Mouse (Mus musculus) liver, embryonic 11.5 days (tissue): ENCODE data around the gene Akt1. TPM values are rescaled to one million over a fixed set of nuclear protein-coding genes. Genes with fewer than 3 reads are reported as not detected.

ENCODE experiments used
- ATAC-seq: fragments of 200-750 bp; cut with Nextera tagmentation; replicated peaks from 2 replicates; pipeline ENCODE4 v1.8.0; 2017; ENCODE audit warnings: moderate number of reproducible peaks, mild to moderate bottlenecking, moderate TSS enrichment, moderate library complexity; ENCODE audit not compliant: low FRiP score
- DNase-seq: peaks from one replicate; pipeline ENCODE4 v3.0.0-alpha.2; 2017; ENCODE audit warnings: low spot score
- H3K27ac ChIP-seq: fragments of 300-500 bp; sonication (generic); 2 replicates; pipeline ENCODE4 v1.5.1; 2014; ENCODE audit warnings: mild to moderate bottlenecking, low read depth, low read length, control low read depth
- H3K27me3 ChIP-seq: fragments of 300-500 bp; sonication (generic); replicated peaks from 2 replicates; pipeline ENCODE4 v1.6.1; 2014; ENCODE audit warnings: low read length, mixed read lengths; ENCODE audit not compliant: control insufficient read depth, insufficient read depth
- H3K36me3 ChIP-seq: fragments of 300-500 bp; sonication (generic); 2 replicates; pipeline ENCODE4 v1.6.1; 2014; ENCODE audit warnings: mild to moderate bottlenecking, low read length, moderate library complexity, mixed read lengths; ENCODE audit not compliant: control insufficient read depth, insufficient read depth
- H3K4me1 ChIP-seq: fragments of 300-500 bp; sonication (generic); replicated peaks from 2 replicates; pipeline ENCODE4 v1.6.1; 2014; ENCODE audit warnings: low read length, mixed read lengths; ENCODE audit not compliant: control insufficient read depth, insufficient read depth
- H3K4me2 ChIP-seq: fragments of 300-500 bp; sonication (generic); 2 replicates; pipeline ENCODE4 v1.6.1; 2014; ENCODE audit warnings: mild to moderate bottlenecking, control low read depth, moderate library complexity
- H3K4me3 ChIP-seq: fragments of 300-500 bp; sonication (generic); 2 replicates; pipeline ENCODE4 v1.5.1; 2014; ENCODE audit warnings: low read depth, low read length, control low read depth
- H3K9ac ChIP-seq: fragments of 300-500 bp; sonication (generic); 2 replicates; pipeline ENCODE4 v1.6.1; 2014; ENCODE audit warnings: low read depth, low read length, control low read depth
- H3K9me3 ChIP-seq: fragments of 300-500 bp; sonication (generic); 2 replicates; pipeline ENCODE4 v1.6.1; 2016; ENCODE audit warnings: low read length, inconsistent platforms, mixed read lengths; ENCODE audit not compliant: control insufficient read depth
- WGBS: fragments of 180-500 bp; shearing (Covaris S2); extraction: QIAGEN DNeasy Blood & Tissue Kit; methylation state at CpG from one replicate; pipeline ENCODE4 v1.1.7; 2014; 5-methylcytosine and 5-hydroxymethylcytosine counted together
- polyA plus RNA-seq: library from polyadenylated mRNA; unstranded; fragments of >200 nt; fragmentation: Nextera tagmentation; extraction: Ambion mirVana; gene quantifications from 2 replicates; pipeline ENCODE4 v1.2.1, GENCODE M21; 2014

Gene Akt1
- polyA plus RNA-seq, 1 experiment from 2014 or later, result 62.9 TPM

DNA sequence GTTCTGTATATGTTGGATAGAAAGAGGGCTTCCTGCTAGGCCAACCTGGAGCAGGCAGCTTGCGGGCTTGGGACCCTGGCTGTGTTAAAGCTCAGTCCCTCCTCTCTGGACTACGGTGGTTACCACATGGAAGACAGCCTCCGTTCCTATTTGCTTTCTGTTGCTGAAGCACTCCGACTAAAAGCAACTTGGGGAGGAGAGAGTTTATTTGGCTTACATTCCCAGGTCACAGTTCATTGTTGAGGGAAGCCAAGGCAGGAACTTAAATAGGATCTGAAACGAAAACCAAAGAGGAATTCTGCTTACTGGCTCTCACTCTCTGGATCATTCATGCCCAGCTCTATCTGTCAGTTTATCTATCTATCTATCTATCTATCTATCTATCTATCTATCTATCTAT, 43.9 kb downstream of the Akt1 start:
- Histone ChIP-seq H3K4me1 (peaks cover 50% of the 10 kb centered on the region), H3K9ac (no peak overlapping the region), H3K4me3 (no peak overlapping the region), H3K36me3 (no peaks in the 10 kb centered on the region), H3K27me3 (no peaks in the 10 kb centered on the region), H3K27ac (no peak overlapping the region), H3K9me3 (no peaks in the 10 kb centered on the region), H3K4me2 (no peak overlapping the region)
- no peak for ATAC-seq
- 78% methylated on average over 5 of the region's 5 CpGs for WGBS
- DNase-seq, result no peak

GRCm38 (mm10) chr12:112630029-112630428, 44.7 kb downstream of the Akt1 start:
- no peaks in the 10 kb centered on the region for H3K27me3 ChIP-seq
- no peaks in the 10 kb centered on the region for H3K36me3 ChIP-seq
- DNase-seq (no peak), ATAC-seq (no peak)
- H3K9me3 ChIP-seq, result no peaks in the 10 kb centered on the region
- H3K4me2 ChIP-seq, result no peak overlapping the region
- H3K9ac ChIP-seq, result no peak overlapping the region
- WGBS, result 91% methylated on average over 12 of the region's 12 CpGs
- no peak overlapping the region for H3K4me3 ChIP-seq
- no peak overlapping the region for H3K27ac ChIP-seq
- H3K4me1 ChIP-seq, result peaks cover 50% of the 10 kb centered on the region

- peak; percentile 79 for ATAC-seq
- Histone ChIP-seq H3K4me2 (peak overlapping the region; percentile 78), H3K27ac (no peak overlapping the region; the same call in 1 of the 2 replicates), H3K4me3 (peak overlapping the region; percentile 35), H3K9me3 (no peaks in the 10 kb centered on the region), H3K9ac (peak overlapping the region; percentile 44; the same call in 1 of the 2 replicates), H3K36me3 (no peaks in the 10 kb centered on the region), H3K4me1 (peaks cover 44% of the 10 kb centered on the region), H3K27me3 (no peaks in the 10 kb centered on the region)
- DNase-seq, result peak; percentile 81
- WGBS, result 24% methylated on average over 19 of the region's 19 CpGs
These were observed 45.6 kb downstream of the Akt1 start for GRCm38 (mm10) chr12:112628928-112629721.

DNA sequence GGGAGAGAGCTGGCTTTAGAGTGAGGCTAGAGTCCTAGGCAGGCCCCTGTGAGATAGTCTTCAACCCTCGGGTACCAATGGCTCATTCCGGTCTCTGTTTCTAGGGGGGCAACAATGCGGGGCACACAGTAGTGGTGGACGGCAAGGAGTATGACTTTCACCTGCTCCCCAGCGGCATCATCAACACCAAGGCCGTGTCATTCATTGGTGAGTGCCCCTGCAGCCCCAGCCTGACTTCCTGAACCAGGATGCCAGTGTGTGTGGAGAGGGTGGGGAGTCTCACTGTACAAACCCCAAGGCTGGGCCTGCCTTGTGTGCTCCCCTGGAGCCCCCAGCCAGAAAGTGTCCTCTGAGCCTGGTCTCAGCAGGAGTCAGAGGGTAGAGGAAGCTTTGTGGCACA, 46.5 kb downstream of the Akt1 start:
- Histone ChIP-seq H3K27me3 (no peaks in the 10 kb centered on the region), H3K4me2 (no peak overlapping the region), H3K4me1 (peaks cover 45% of the 10 kb centered on the region), H3K9ac (0 out of 2 replicates have a peak overlapping the region, but pooled peaks have one; percentile 9), H3K36me3 (no peaks in the 10 kb centered on the region), H3K27ac (peak overlapping the region; percentile 26; the same call in 1 of the 2 replicates), H3K9me3 (no peaks in the 10 kb centered on the region), H3K4me3 (no peak overlapping the region)
- DNase-seq (no peak), ATAC-seq (no peak)
- 67% methylated on average over 6 of the region's 6 CpGs for WGBS

DNA sequence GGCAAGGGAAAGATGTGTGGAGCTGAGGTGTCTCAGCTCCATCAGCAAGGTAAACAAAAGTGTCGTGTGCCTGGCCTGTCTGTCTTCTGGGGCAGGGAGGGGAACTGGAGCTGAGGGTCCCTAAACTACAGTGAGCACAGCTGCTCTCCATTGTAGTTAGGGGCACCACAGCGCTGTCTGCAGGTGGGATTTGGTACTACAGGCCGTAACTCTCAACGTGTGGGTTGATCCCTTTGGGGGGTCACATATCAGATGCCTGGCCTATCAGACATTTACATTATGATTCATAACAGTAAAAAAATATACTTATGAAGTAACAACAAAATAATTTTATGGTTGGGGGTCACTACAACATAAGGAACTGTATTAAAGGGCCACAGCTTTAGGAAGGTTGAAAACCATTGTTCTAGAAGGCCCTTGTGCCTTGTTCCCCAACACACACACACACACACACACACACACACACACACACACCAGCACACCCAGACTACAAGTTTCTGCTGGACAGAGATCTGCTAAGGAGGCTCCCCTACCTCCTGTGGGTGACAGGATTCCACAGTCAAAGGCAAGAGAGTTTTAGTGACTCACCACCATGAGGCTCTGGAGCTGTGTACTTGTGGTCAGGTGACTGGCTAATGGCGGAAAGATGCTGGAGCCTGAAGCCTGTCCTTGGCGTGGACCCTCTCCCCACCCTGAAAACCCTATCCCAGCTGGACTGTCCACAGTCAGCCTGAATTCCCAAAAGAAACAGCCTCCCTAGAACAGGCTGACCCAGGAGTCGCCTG, 47.4 kb downstream of the Akt1 start:
- WGBS, result 62% methylated on average over 7 of the region's 7 CpGs
- no peaks in the 10 kb centered on the region for H3K9me3 ChIP-seq

DNA sequence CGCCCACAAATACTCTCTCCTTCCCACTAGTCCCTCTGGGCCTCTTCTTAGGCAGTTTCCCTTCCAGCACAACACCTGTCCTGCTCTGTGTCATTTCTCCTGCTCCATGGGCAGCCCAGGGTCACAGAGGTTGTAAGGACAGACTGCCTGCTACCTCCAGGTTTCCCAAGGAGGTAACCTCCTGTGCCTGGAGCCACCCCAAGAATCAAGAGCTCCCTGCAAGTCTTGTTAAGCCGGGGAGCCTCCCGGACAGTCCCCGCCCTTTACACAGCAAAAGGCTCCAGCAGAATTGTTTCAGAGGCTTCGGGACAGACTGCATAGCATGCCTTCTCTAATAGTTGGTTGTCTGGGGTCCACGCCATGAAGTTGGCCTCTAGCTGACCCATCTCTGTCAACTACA, 48.2 kb downstream of the Akt1 start:
- Histone ChIP-seq H3K9me3 (no peaks in the 10 kb centered on the region), H3K27me3 (peaks cover 3% of the 10 kb centered on the region), H3K27ac (no peak overlapping the region), H3K9ac (no peak overlapping the region), H3K4me1 (peaks cover 46% of the 10 kb centered on the region), H3K4me2 (no peak overlapping the region), H3K4me3 (no peak overlapping the region), H3K36me3 (no peaks in the 10 kb centered on the region)
- WGBS, result 70% methylated on average over 6 of the region's 6 CpGs
- ATAC-seq, result no peak
- no peak for DNase-seq

More for the DNA sequence above, 47.4 kb downstream of the Akt1 start:
- ATAC-seq (no peak), DNase-seq (no peak)
- Histone ChIP-seq H3K27me3 (no peaks in the 10 kb centered on the region), H3K27ac (no peak overlapping the region), H3K4me2 (no peak overlapping the region), H3K9ac (no peak overlapping the region), H3K4me1 (peaks cover 48% of the 10 kb centered on the region), H3K4me3 (no peak overlapping the region), H3K36me3 (no peaks in the 10 kb centered on the region)

GRCm38 (mm10) chr12:112625700-112626099, 49.0 kb downstream of the Akt1 start:
- DNase-seq (no peak), ATAC-seq (no peak)
- Histone ChIP-seq H3K9me3 (no peaks in the 10 kb centered on the region), H3K4me1 (peaks cover 45% of the 10 kb centered on the region), H3K9ac (no peak overlapping the region), H3K27me3 (peaks cover 8% of the 10 kb centered on the region), H3K27ac (no peak overlapping the region), H3K36me3 (no peaks in the 10 kb centered on the region), H3K4me3 (no peak overlapping the region), H3K4me2 (no peak overlapping the region)
- WGBS, result 81% methylated on average over 4 of the region's 4 CpGs

- H3K27ac ChIP-seq, result no peak overlapping the region
- H3K4me1 ChIP-seq, result peaks cover 45% of the 10 kb centered on the region
- peaks cover 15% of the 10 kb centered on the region for H3K27me3 ChIP-seq
- H3K4me3 ChIP-seq, result no peak overlapping the region
- DNase-seq (peak; percentile 72), ATAC-seq (peak; percentile 68)
- H3K9ac ChIP-seq, result no peak overlapping the region
- H3K9me3 ChIP-seq, result no peaks in the 10 kb centered on the region
- no peaks in the 10 kb centered on the region for H3K36me3 ChIP-seq
- 20% methylated on average over 2 of the region's 2 CpGs for WGBS
- H3K4me2 ChIP-seq, result no peak overlapping the region
These were observed 50.9 kb downstream of the Akt1 start for GRCm38 (mm10) chr12:112623742-112624141.
